Mouse (Mus musculus) forebrain, embryonic 11.5 days (tissue): ENCODE data around the gene Fyco1. TPM values are rescaled to one million over a fixed set of nuclear protein-coding genes. Genes with fewer than 3 reads are reported as not detected.

Source experiments
- ATAC-seq: fragments of 200-750 bp; cut with Nextera tagmentation; replicated peaks from 2 replicates; pipeline ENCODE4 v1.8.0; 2017; ENCODE audit warnings: moderate TSS enrichment; ENCODE audit not compliant: low FRiP score
- DNase-seq: peaks from one replicate; pipeline ENCODE4 v3.0.0-alpha.2; 2017; ENCODE audit warnings: low spot score
- H3K27ac ChIP-seq: fragments of 300-500 bp; sonication (generic); 2 replicates; pipeline ENCODE4 v1.5.1; 2014; ENCODE audit warnings: low read depth, low read length
- H3K27me3 ChIP-seq: fragments of 300-500 bp; sonication (generic); 2 replicates; pipeline ENCODE4 v1.6.1; 2014; ENCODE audit warnings: mild to moderate bottlenecking, low read length, mixed read lengths; ENCODE audit not compliant: control insufficient read depth, insufficient read depth
- H3K36me3 ChIP-seq: fragments of 300-500 bp; sonication (generic); 2 replicates; pipeline ENCODE4 v1.6.1; 2014; ENCODE audit warnings: mild to moderate bottlenecking, low read length, moderate library complexity, mixed read lengths; ENCODE audit not compliant: control insufficient read depth, insufficient read depth
- H3K4me1 ChIP-seq: fragments of 300-500 bp; sonication (generic); replicated peaks from 2 replicates; pipeline ENCODE4 v1.6.1; 2014; ENCODE audit warnings: low read length, mixed read lengths; ENCODE audit not compliant: control insufficient read depth, insufficient read depth
- H3K4me2 ChIP-seq: fragments of 300-500 bp; sonication (generic); 2 replicates; pipeline ENCODE4 v1.6.1; 2014; ENCODE audit warnings: low read depth, mild to moderate bottlenecking, low read length, moderate library complexity, mixed read lengths; ENCODE audit not compliant: severe bottlenecking
- H3K4me3 ChIP-seq: fragments of 300-500 bp; sonication (generic); 2 replicates; pipeline ENCODE4 v1.5.1; 2014; ENCODE audit warnings: low read depth, low read length
- H3K9ac ChIP-seq: fragments of 300-500 bp; sonication (generic); 2 replicates; pipeline ENCODE4 v1.6.1; 2014; ENCODE audit warnings: low read length
- H3K9me3 ChIP-seq: fragments of 300-500 bp; sonication (generic); 2 replicates; pipeline ENCODE4 v1.6.1; 2016; ENCODE audit warnings: low read length, mixed read lengths; ENCODE audit not compliant: control insufficient read depth
- WGBS: fragments of 180-500 bp; shearing (Covaris S2); extraction: QIAGEN DNeasy Blood & Tissue Kit; methylation state at CpG from one replicate; pipeline ENCODE4 v1.1.7; 2014; 5-methylcytosine and 5-hydroxymethylcytosine counted together
- polyA plus RNA-seq: library from polyadenylated mRNA; unstranded; fragments of >200 nt; fragmentation: Nextera tagmentation; extraction: Ambion mirVana; gene quantifications from 2 replicates; pipeline ENCODE4 v1.2.1, GENCODE M21; 2014

Gene Fyco1
- polyA plus RNA-seq, 1 experiment from 2014 or later, result 11.0 TPM

DNA sequence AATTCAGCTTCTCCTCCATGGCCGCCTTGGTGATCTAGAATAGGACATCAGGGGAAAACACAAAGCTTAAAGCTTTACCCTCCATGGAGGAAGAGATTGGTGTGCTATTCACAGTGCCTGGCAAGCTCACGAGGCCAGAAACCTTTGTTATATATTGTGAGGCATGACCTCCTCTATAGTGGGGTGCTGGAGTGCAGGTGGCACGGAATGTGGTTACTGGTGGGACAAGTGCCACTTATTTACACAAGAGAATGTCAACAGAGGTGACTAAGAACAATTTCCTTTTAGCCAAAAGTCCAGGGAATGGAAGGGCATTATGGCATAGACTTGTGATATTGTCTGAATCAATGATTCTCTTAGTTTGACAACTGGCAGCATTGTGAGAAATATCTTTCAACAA is 25.1 kb downstream of the Fyco1 start:
- no peaks in the 10 kb centered on the region; the same call in 1 of the 2 replicates for H3K36me3 ChIP-seq
- no peaks in the 10 kb centered on the region for H3K27me3 ChIP-seq
- no peak for ATAC-seq
- no peak overlapping the region for H3K9ac ChIP-seq
- no peak overlapping the region for H3K27ac ChIP-seq
- H3K4me3 ChIP-seq, result no peak overlapping the region
- H3K9me3 ChIP-seq, result no peaks in the 10 kb centered on the region
- H3K4me2 ChIP-seq, result no peak overlapping the region
- no peak for DNase-seq
- H3K4me1 ChIP-seq, result no peaks in the 10 kb centered on the region
- WGBS, result 89% methylated on average over 3 of the region's 3 CpGs

DNA sequence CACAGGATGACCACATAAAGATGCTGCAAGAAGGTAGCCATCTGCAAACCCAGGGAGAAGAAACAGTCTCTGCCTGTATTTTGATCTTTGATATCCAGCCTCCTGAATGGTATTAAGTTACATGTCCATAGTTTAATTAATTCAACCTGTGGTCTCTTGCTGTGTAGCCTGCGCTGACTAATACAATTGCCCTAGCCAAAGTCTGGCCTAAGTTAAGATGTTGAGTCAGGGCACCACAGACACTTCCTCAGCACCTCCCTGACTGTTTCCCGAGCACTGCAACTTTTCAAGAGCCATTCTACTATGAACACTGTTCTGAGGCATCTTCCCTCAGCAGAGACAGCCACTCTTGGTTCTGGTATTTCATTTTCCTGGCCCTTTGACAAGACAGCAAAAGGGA is 33.1 kb downstream of the Fyco1 start:
- WGBS, result 83% methylated on average over 2 of the region's 2 CpGs
- ATAC-seq (no peak), DNase-seq (no peak)
- H3K9ac ChIP-seq, result no peak overlapping the region
- H3K27me3 ChIP-seq, result no peaks in the 10 kb centered on the region
- no peaks in the 10 kb centered on the region for H3K4me1 ChIP-seq
- H3K4me3 ChIP-seq, result no peak overlapping the region
- H3K9me3 ChIP-seq, result no peaks in the 10 kb centered on the region
- no peak overlapping the region for H3K27ac ChIP-seq
- no peaks in the 10 kb centered on the region for H3K36me3 ChIP-seq
- H3K4me2 ChIP-seq, result no peak overlapping the region

DNA sequence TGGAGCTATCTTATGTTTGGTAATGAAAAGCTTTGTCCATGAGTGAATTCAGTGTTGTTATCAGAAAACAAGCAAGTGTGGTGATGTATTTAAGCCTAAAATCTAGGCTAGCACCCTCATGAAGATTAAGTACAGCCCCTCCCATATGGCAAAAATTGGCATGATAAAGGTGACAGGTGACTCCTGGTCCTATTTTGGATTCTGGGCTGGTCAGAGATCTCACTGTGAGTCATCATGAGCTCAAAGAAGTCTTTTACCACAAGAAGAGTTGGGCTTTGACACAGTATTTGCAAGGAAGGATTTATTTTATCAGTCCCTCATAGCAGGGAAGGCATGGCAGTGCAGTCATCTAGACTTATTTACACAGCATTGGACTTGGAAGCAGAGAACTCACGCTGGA is 35.7 kb downstream of the Fyco1 start:
- Histone ChIP-seq H3K27ac (no peak overlapping the region), H3K4me1 (no peaks in the 10 kb centered on the region), H3K9ac (no peak overlapping the region), H3K4me2 (no peak overlapping the region), H3K27me3 (no peaks in the 10 kb centered on the region), H3K36me3 (no peaks in the 10 kb centered on the region), H3K4me3 (no peak overlapping the region), H3K9me3 (no peaks in the 10 kb centered on the region)
- 90% methylated on average over 1 of the region's 1 CpGs for WGBS
- no peak for ATAC-seq
- no peak for DNase-seq

DNA sequence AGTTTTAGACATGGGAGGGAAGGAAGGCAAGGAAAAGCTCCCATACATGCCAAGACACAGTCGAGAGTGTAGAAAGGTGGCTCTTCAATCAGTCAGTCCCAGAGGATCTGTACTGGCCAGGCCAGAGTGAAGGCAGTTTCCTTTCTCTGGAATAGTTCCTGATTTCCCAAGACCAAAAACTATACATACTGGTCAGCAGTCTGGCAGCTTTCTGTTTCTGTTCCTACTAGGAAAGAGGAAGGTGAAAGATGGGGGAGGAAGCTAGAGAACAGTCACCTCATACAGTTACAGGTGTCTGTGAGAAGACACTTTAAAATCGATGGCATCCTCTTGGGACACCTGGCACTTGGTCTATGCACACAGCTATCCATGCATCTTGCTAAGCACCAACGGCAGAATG is 36.3 kb downstream of the Fyco1 start:
- WGBS, result 85% methylated on average over 3 of the region's 3 CpGs
- H3K9ac ChIP-seq, result no peak overlapping the region
- no peak overlapping the region for H3K4me3 ChIP-seq
- no peaks in the 10 kb centered on the region for H3K9me3 ChIP-seq
- DNase-seq (no peak), ATAC-seq (no peak)
- no peaks in the 10 kb centered on the region for H3K4me1 ChIP-seq
- H3K27me3 ChIP-seq, result no peaks in the 10 kb centered on the region
- H3K4me2 ChIP-seq, result no peak overlapping the region
- H3K36me3 ChIP-seq, result no peaks in the 10 kb centered on the region
- H3K27ac ChIP-seq, result no peak overlapping the region

DNA sequence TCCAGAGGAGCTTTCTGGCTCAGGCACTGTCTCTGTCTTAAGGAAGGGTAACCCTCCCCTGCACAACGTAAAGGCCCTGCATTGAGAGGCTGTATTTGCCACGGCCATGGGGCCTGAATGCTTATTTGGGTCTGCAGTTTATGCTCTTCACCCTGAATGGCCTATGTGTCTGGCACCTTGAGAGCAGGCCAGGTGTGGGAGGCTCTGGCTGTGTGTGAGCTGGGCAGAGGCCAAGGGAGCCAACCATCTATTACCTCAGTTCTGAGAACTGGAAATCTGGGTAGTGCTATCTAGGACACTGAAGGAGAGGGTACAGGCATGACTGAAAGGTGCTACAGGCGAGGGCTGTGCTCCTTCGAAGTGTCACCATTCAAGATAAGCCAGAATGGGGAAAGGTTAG is 36.9 kb downstream of the Fyco1 start:
- 88% methylated on average over 4 of the region's 4 CpGs for WGBS
- Histone ChIP-seq H3K9me3 (no peaks in the 10 kb centered on the region), H3K27me3 (no peaks in the 10 kb centered on the region), H3K4me1 (no peaks in the 10 kb centered on the region), H3K4me3 (no peak overlapping the region), H3K36me3 (no peaks in the 10 kb centered on the region), H3K4me2 (no peak overlapping the region), H3K27ac (no peak overlapping the region), H3K9ac (no peak overlapping the region)
- DNase-seq (no peak), ATAC-seq (no peak)

DNA sequence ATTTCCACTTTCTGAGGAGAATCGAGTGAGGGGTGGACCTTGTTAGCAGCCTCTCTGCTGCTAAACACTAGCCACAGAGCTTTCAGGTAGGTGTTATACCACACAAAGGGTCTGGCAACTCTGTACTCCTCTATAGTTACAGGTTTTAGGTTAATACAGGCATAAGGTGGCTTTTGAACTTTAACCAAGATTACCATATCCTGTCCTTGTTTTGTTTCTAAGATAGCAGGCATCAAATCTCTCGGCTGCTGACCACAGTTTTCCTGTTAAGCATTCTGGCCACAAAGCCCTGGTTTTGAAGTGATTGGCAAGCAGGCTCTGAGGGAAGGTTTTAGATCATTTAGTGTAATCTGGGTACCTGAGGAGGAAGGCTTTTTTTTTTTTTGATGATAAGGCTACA is 37.4 kb downstream of the Fyco1 start:
- no peak overlapping the region for H3K27ac ChIP-seq
- ATAC-seq (no peak), DNase-seq (no peak)
- H3K4me3 ChIP-seq, result no peak overlapping the region
- 88% methylated on average over 2 of the region's 2 CpGs for WGBS
- no peaks in the 10 kb centered on the region for H3K36me3 ChIP-seq
- no peak overlapping the region for H3K9ac ChIP-seq
- no peaks in the 10 kb centered on the region for H3K9me3 ChIP-seq
- H3K27me3 ChIP-seq, result no peaks in the 10 kb centered on the region
- no peak overlapping the region for H3K4me2 ChIP-seq
- H3K4me1 ChIP-seq, result no peaks in the 10 kb centered on the region

DNA sequence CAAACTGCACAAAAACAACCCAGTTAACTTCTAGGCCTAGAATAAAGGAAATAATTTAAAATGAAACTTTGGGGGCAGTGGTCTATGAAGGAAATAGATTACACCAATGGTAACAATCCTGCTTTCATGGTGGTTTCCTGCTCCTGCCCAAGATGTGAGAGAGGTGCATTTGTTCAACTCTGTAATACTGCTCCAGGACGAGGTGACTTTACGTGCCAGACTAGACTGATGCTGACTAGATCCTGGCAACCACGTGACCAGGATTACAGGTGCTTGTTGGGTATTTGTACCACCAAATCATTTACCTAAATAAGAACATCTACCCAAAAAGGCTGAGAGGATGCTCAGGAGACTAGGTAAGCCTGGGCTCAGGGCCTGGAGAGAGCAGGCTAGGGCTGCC is 39.9 kb downstream of the Fyco1 start:
- Histone ChIP-seq H3K9me3 (no peaks in the 10 kb centered on the region), H3K36me3 (no peaks in the 10 kb centered on the region), H3K27me3 (no peaks in the 10 kb centered on the region), H3K9ac (no peak overlapping the region), H3K4me2 (no peak overlapping the region), H3K4me1 (no peaks in the 10 kb centered on the region), H3K4me3 (no peak overlapping the region), H3K27ac (no peak overlapping the region)
- no peak for DNase-seq
- no peak for ATAC-seq
- WGBS, result 93% methylated on average over 3 of the region's 3 CpGs

DNA sequence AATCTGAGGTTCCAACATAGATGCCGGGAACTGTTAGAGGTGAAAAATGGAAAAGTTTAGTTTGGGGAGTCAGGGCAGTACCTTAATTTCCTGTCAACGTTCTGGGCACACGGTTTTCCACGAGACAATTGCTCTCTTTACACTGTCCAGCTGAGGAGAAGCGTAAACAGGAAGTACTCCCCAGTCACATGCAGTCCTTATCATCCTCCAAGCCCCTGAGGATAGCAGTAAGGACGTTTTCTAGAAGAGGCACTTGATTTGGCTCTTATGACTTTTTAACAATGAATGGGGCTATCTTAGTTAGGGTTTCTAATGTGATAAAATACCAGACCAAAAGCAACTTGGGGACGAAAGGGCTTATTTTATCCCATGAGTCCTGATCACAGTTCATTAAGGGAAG is 43.1 kb downstream of the Fyco1 start:
- ATAC-seq, result no peak

DNA sequence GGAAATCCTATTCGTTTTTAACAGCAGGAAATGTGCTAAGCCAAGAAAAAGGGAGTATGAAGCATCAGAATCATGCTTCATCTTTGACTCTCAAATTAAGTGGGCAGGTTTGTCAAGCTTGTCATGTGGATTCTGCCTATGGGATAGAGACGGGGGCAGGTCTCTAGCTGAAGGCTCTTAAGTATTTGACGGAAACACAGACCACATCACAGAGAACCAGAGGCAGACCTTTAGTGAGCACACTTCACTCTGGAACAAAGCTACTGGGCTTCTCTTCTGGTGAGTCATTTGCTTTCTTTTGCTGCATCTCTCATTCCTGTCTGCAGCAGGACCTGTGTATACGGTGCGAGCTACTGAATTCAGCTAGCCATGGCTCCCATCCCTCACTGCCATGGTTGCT is 45.4 kb downstream of the Fyco1 start, which contains the start of gene Cxcr6:
Gene Cxcr6, plus strand, starts transcription at position 209 of the 400 bp plus-strand sequence.
- no peak for ATAC-seq
- Histone ChIP-seq H3K9ac (no peak within 1 kb of the TSS), H3K4me1 (no peaks in the 10 kb centered on the region), H3K27me3 (no peaks in the 10 kb centered on the region), H3K4me2 (no peak within 1 kb of the TSS), H3K36me3 (no peaks in the 10 kb centered on the region), H3K4me3 (no peak within 1 kb of the TSS), H3K9me3 (no peaks in the 10 kb centered on the region), H3K27ac (no peak within 1 kb of the TSS)
- DNase-seq, result no peak
- WGBS, result 94% methylated on average over 5 of the region's 5 CpGs

More for the DNA sequence above, 43.1 kb downstream of the Fyco1 start:
- Histone ChIP-seq H3K4me3 (no peak overlapping the region), H3K36me3 (no peaks in the 10 kb centered on the region), H3K4me2 (no peak overlapping the region), H3K27ac (no peak overlapping the region), H3K27me3 (no peaks in the 10 kb centered on the region), H3K9ac (no peak overlapping the region), H3K9me3 (no peaks in the 10 kb centered on the region), H3K4me1 (no peaks in the 10 kb centered on the region)
- WGBS, result 81% methylated on average over 7 of the region's 7 CpGs
- DNase-seq, result no peak
